Mouse (Mus musculus): ENCODE measurements at regions not wholly inside any gene's neighbourhood (a gene's known extent, or its start where the extent isn't known, plus 50 kb on each side); places are given as distances from the start of the nearest gene placed in this dataset.

DNA sequence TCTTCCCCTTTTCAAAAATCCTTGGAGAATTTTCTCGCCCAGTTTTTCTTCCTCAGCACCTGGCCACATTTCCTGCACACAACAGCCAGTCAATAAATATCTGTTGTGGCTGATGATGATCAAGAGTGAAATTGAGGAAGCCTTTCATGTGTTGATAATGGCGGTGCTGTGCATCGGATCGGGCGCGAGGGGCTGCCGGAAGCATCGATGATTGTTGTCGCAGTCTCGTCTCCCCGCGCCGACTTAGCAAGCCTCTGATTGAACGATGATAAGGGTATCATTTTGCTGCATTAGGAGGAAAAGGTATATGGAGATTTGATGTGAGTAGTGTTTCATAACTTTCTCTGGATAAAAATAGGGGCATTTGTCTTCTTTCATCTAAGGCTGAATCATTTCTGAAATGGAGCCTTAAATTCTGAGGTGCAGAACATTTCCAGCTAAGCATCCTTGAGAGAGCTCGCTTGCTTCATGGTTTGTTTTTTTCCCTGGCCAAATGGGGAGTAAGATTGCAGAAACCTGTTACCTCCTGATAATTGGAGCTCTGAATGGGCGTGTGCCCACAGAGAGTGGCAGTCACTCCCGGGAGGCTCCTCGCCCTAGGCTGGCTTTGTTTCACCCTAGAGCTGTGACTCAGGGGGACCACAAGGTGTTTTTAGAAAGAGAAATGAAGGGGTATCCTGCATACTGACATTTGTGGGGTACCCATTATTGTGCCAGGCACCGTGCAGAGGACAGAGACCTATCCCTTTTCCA lies 94.8 kb upstream of the Podxl start:
- Histone ChIP-seq H3K27ac (no peak overlapping the region), H3K4me3 (no peak overlapping the region)
- no peak for TF ChIP-seq CTCF (conservative IDR thresholded peaks at IDR 0.05)
- no peak for DNase-seq (ENCODE audit: low spot score in 2 of 2)

DNA sequence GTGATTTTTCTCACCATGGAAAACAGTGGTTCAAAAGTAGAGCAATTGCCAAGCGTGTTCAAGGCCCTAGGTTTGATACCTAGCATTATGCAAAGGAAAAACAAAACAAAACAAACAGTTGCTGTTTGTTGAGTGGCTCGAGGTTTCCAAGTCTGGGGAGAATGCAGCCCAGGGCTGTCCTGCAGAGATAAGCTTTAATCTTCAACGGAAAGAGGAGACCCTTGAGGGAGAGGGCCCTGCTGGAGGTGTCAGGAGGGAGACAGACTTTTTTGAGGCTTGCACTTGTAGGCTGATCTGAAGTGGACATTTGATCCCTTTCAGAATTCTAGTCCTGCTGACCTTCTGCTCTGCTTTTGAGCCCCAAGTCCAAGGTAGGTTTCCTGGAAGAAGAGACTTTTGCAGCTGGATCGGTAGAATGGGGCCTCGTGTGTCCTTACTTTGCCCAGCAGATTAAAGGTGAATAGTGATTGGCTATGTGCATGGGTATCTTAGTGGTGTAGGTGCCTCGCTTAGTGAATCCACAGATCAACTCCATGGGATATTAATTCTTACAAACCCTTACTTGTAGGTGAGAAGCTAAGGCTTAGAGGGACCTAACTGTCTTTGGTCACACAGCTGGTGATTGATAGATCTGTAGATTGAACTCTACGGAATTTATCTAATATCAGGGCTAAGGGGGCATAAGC lies 87.2 kb upstream of the Podxl start:
- Histone ChIP-seq H3K27ac (no peak overlapping the region), H3K4me3 (no peak overlapping the region)
- DNase-seq (ENCODE audit: low spot score in 2 of 2), result no peak
- no peak for TF ChIP-seq CTCF (conservative IDR thresholded peaks at IDR 0.05)

- Histone ChIP-seq H3K27ac (no peak overlapping the region), H3K4me3 (no peak overlapping the region)
- TF ChIP-seq CTCF (conservative IDR thresholded peaks at IDR 0.05), result no peak
- DNase-seq (ENCODE audit: low spot score in 2 of 2), result no peak
These were observed 81.5 kb upstream of the Podxl start for GRCm38 (mm10) chr6:31645261-31645660.

DNA sequence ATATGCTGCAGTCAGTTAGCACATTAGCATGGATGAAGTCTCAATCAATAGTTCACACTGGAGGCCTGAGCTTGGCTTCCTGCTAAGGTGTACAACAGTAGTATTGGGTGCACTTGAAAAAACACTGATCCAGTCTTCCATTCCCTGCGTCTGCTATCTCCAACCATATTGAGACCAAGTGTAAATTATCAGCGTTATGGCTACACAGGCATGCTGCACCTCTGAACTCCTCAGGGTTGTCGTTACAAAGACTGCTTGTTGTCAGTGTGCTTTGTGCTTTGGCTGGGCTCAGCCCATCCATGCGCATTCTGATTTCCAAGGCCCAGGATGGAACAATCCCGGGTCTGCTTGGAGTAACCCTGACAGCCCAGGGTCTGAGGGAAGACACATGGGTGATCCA lies 80.7 kb upstream of the Podxl start:
- no peak overlapping the region for H3K27ac ChIP-seq
- no peak overlapping the region for H3K4me3 ChIP-seq
- no peak for DNase-seq (ENCODE audit: low spot score in 2 of 2)
- no peak for TF ChIP-seq CTCF (conservative IDR thresholded peaks at IDR 0.05)

DNA sequence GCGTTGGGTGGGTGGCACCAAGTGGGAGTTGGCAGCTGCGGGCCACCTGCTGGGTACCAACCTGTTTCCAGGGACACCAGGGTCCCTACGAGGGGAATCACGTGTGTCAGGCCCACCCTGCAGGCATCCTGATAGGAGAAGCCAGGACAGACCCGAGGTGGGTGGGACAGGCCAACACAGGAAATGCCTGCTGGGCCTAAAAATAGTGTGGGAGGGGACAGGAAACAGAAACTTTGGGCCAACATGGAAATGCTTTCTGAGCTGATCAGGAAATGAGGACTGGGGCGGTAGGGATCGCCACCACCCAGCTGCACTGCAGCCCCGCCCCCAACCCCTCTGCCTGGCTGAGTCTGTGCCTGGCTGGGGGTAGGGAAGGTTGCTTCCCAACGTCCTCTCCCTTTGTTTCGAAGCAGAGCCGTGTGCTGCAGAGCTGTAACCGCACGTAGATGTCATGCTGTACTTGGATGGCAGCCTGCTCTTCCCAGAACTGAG lies 78.7 kb upstream of the Podxl start:
- no peak for TF ChIP-seq CTCF (conservative IDR thresholded peaks at IDR 0.05)
- Histone ChIP-seq H3K4me3 (no peak overlapping the region), H3K27ac (peak overlapping the region; percentile 82)
- peak in 1 of 2 experiments; percentile 37 for DNase-seq (ENCODE audit: low spot score in 2 of 2)

GRCm38 (mm10) chr6:31640745-31641144 lies 77.0 kb upstream of the Podxl start:
- DNase-seq (ENCODE audit: low spot score in 2 of 2), result no peak
- H3K4me3 ChIP-seq, result no peak overlapping the region
- H3K27ac ChIP-seq, result peak overlapping the region; percentile 28; the same call in 1 of the 2 replicates
- TF ChIP-seq CTCF (conservative IDR thresholded peaks at IDR 0.05), result no peak

- no peak overlapping the region for H3K4me3 ChIP-seq
- peak overlapping the region; percentile 88 for H3K27ac ChIP-seq
- peak; percentile 81 for TF ChIP-seq CTCF (conservative IDR thresholded peaks at IDR 0.05)
- DNase-seq (ENCODE audit: low spot score in 2 of 2), result peak; percentile 44 to 70
These were observed 75.7 kb upstream of the Podxl start for GRCm38 (mm10) chr6:31639460-31639859.

- no peak for TF ChIP-seq CTCF (conservative IDR thresholded peaks at IDR 0.05)
- peak in 1 of 2 experiments; percentile 25 for DNase-seq (ENCODE audit: low spot score in 2 of 2)
- H3K4me3 ChIP-seq, result no peak overlapping the region
- H3K27ac ChIP-seq, result peak overlapping the region; percentile 88
These were observed 74.8 kb upstream of the Podxl start for GRCm38 (mm10) chr6:31638434-31639220.

DNA sequence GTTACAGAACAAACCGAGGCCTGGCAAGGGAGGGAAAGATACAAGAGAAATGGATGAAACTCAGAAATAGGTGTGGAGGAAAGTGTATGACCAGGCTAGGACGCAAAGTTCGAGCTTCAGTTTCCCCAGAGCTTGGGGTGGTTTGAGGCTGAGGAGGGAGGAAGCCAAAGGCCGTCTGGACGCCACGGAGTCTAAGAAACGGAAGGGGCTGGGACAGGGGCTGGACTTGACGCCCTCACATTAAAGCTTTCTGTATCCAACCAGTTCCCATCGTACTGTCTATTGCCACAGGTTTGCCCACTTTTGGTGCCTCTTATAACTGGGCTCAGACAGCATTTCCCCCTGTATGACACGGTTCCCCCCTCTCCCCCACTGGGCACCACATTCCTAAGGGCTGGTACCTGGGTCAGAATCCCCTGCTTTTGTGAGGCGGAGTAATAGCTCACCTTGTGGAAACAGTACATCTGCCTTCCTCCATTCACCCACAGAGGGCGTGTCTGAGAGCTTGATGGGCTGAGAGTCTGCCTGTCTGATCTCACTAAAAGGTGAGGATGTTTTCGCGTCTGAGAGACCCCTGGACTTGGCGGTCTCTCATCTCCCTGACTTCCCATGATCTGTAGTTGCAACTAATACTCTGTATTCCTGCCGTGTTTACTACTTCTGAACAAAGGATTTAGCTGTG lies 73.7 kb upstream of the Podxl start:
- H3K27ac ChIP-seq, result peak overlapping the region; percentile 88
- no peak overlapping the region for H3K4me3 ChIP-seq
- DNase-seq (ENCODE audit: low spot score in 2 of 2), result no peak
- TF ChIP-seq CTCF (conservative IDR thresholded peaks at IDR 0.05), result peak; percentile 52

DNA sequence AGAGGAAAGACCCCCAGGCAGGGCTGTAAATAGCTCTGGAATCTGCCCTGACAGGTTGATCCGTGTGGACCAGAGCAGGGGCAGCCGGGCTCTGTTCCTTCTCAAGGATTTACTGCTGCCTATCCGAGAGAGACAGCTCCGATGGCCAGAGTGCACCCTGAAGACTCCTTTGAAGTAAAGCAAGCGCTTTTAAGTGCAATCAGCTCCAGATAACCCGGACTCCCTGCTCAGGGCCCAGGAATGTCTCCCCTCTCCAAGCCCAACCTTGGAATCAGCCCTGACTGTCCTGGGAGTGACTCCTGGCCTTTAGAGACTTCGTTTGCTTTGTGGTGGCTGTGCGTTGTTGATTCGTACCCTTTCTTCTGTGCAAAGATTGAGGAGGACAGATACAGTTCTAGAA lies 73.2 kb upstream of the Podxl start:
- DNase-seq (ENCODE audit: low spot score in 2 of 2), result no peak
- no peak overlapping the region for H3K27ac ChIP-seq
- TF ChIP-seq CTCF (conservative IDR thresholded peaks at IDR 0.05), result no peak
- H3K4me3 ChIP-seq, result no peak overlapping the region

DNA sequence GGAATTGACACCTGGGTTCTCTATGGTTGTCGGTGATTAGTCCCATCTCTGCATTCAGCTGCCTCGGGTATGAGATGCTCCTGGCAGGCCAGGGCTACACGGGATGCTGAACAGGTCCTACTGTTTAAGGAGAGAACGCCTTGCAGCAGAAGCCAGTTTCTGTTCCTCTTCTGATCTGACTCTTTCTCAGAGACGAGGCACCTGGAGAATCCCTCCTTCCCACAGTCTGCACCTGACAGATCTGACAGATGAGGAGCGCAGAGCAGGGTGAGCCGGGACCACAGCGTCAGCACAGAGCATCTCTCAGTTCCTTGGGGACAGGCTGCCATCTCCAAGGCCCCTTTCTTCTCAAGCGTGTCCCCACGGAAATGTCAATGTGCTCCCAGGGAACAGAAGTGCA lies 68.7 kb upstream of the Podxl start:
- Histone ChIP-seq H3K27ac (no peak overlapping the region), H3K4me3 (no peak overlapping the region)
- no peak for DNase-seq (ENCODE audit: low spot score in 2 of 2)
- no peak for TF ChIP-seq CTCF (conservative IDR thresholded peaks at IDR 0.05)

- DNase-seq (ENCODE audit: low spot score in 2 of 2), result no peak
- no peak overlapping the region for H3K4me3 ChIP-seq
- no peak for TF ChIP-seq CTCF (conservative IDR thresholded peaks at IDR 0.05)
- H3K27ac ChIP-seq, result no peak overlapping the region
These were observed 66.2 kb upstream of the Podxl start for GRCm38 (mm10) chr6:31630009-31630408.

All from layer of hippocampus, adult 2 months (tissue).